Mouse (Mus musculus) kidney, postnatal 36 days (tissue): ENCODE data around the gene Prr5.

ENCODE experiments used
- DNase-seq, 2 experiments: peaks; one replicate each; pipeline ENCODE4 v3.0.0; 2021 to 2022; ENCODE audit warnings: mixed read lengths in 2 of 2

The Prr5 gene

GRCm38 (mm10) chr15:84680545-84681454, 11.4 kb downstream of the Prr5 start:
- peak; percentile 92 to 95 for DNase-seq

- DNase-seq = peak; percentile 59 to 76
These were observed 12.2 kb downstream of the Prr5 start for GRCm38 (mm10) chr15:84681455-84682193.

- DNase-seq = no peak
These were observed 12.8 kb downstream of the Prr5 start for GRCm38 (mm10) chr15:84682206-84682605.

GRCm38 (mm10) chr15:84682821-84683220, 13.4 kb downstream of the Prr5 start:
- DNase-seq = no peak

GRCm38 (mm10) chr15:84684520-84684919, 15.1 kb downstream of the Prr5 start:
- DNase-seq = no peak

- DNase-seq = no peak
These were observed 16.0 kb downstream of the Prr5 start for GRCm38 (mm10) chr15:84685417-84685816.

GRCm38 (mm10) chr15:84687904-84688303, 18.5 kb downstream of the Prr5 start:
- DNase-seq = no peak

GRCm38 (mm10) chr15:84689356-84689755, 19.9 kb downstream of the Prr5 start:
- DNase-seq = no peak

GRCm38 (mm10) chr15:84691513-84691912, 22.1 kb downstream of the Prr5 start:
- DNase-seq = no peak

- DNase-seq = peak in 1 of 2 experiments; percentile 62
These were observed 23.2 kb downstream of the Prr5 start for GRCm38 (mm10) chr15:84692645-84693044.

- DNase-seq = peak; percentile 81 to 86
These were observed 26.6 kb downstream of the Prr5 start for GRCm38 (mm10) chr15:84696021-84696420.

- DNase-seq = peak; percentile 58 to 71
These were observed 28.2 kb downstream of the Prr5 start for GRCm38 (mm10) chr15:84697611-84698011.

- no peak for DNase-seq
These were observed 28.8 kb downstream of the Prr5 start for GRCm38 (mm10) chr15:84698189-84698588.

- DNase-seq = peak; percentile 65 to 87
These were observed 30.9 kb downstream of the Prr5 start for GRCm38 (mm10) chr15:84700147-84700794.

GRCm38 (mm10) chr15:84701947-84702346, 32.5 kb downstream of the Prr5 start:
- DNase-seq = peak; percentile 62 to 67

- DNase-seq = peak; percentile 46 to 71
These were observed 33.2 kb downstream of the Prr5 start for GRCm38 (mm10) chr15:84702391-84703345.

- DNase-seq = no peak
These were observed 34.6 kb downstream of the Prr5 start for GRCm38 (mm10) chr15:84703992-84704391.

- no peak for DNase-seq
These were observed 36.0 kb downstream of the Prr5 start for GRCm38 (mm10) chr15:84705351-84705901.

- no peak for DNase-seq
These were observed 37.7 kb downstream of the Prr5 start for GRCm38 (mm10) chr15:84706983-84707619.

GRCm38 (mm10) chr15:84712566-84713405, 43.4 kb downstream of the Prr5 start:
- peak in 1 of 2 experiments; percentile 24 for DNase-seq
